Mouse (Mus musculus) hindbrain, postnatal 0 days (tissue): ENCODE measurements at regions not wholly inside any gene's neighbourhood (a gene's known extent, or its start where the extent isn't known, plus 50 kb on each side); places are given as distances from the start of the nearest gene placed in this dataset.
A peak's percentile ranks its signal among the peaks of the same experiment; 100 is the strongest.

ENCODE experiments used
- ATAC-seq: fragments of 200-750 bp; cut with Nextera tagmentation; 2 replicates; pipeline ENCODE4 v1.8.0; 2017; ENCODE audit warnings: mild to moderate bottlenecking, moderate TSS enrichment, moderate library complexity
- DNase-seq: peaks from one replicate; pipeline ENCODE4 v3.0.0-alpha.2; 2015; ENCODE audit warnings: low spot score
- H3K27ac ChIP-seq: fragments of 300-500 bp; sonication (generic); 2 replicates; pipeline ENCODE4 v1.5.1; 2014; ENCODE audit warnings: mild to moderate bottlenecking
- H3K27me3 ChIP-seq: fragments of 300-500 bp; sonication (generic); 2 replicates; pipeline ENCODE4 v1.6.1; 2014; ENCODE audit warnings: low read length, mixed read lengths; ENCODE audit not compliant: insufficient read depth
- H3K36me3 ChIP-seq: fragments of 300-500 bp; sonication (generic); 2 replicates; pipeline ENCODE4 v1.6.1; 2014; ENCODE audit warnings: low read length, mixed read lengths; ENCODE audit not compliant: insufficient read depth
- H3K4me1 ChIP-seq: fragments of 300-500 bp; sonication (generic); 2 replicates; pipeline ENCODE4 v1.6.1; 2014; ENCODE audit warnings: antibody characterized with exemption, low read length, mixed read lengths; ENCODE audit not compliant: insufficient read depth
- H3K4me2 ChIP-seq: fragments of 300-500 bp; sonication (generic); 2 replicates; pipeline ENCODE4 v1.6.1; 2014; ENCODE audit warnings: low read depth, mild to moderate bottlenecking, low read length, moderate library complexity, mixed read lengths
- H3K4me3 ChIP-seq: fragments of 300-500 bp; sonication (generic); 2 replicates; pipeline ENCODE4 v1.5.1; 2014; ENCODE audit warnings: low read length
- H3K9ac ChIP-seq: fragments of 300-500 bp; sonication (generic); replicated peaks from 2 replicates; pipeline ENCODE4 v1.6.1; 2014; ENCODE audit warnings: mild to moderate bottlenecking, low read length, moderate library complexity, mixed read lengths
- H3K9me3 ChIP-seq: fragments of 300-500 bp; sonication (generic); 2 replicates; pipeline ENCODE4 v1.6.1; 2016; ENCODE audit warnings: low read length, mixed read lengths
- CTCF ChIP-seq: IDR thresholded peaks from 2 replicates; pipeline ENCODE4 v1.5.1; 2016; ENCODE audit warnings: antibody characterized with exemption, control low read depth, low read depth
- WGBS: fragments of 180-500 bp; shearing (Covaris S2); extraction: QIAGEN DNeasy Blood & Tissue Kit; methylation state at CpG from one replicate; pipeline ENCODE4 v1.1.7; 2014; 5-methylcytosine and 5-hydroxymethylcytosine counted together

- 82% methylated on average over 1 of the region's 1 CpGs for WGBS
Measured at GRCm38 (mm10) chr15:62807364-62807763, 1037.6 kb downstream of the Gsdmc2 start.

DNA sequence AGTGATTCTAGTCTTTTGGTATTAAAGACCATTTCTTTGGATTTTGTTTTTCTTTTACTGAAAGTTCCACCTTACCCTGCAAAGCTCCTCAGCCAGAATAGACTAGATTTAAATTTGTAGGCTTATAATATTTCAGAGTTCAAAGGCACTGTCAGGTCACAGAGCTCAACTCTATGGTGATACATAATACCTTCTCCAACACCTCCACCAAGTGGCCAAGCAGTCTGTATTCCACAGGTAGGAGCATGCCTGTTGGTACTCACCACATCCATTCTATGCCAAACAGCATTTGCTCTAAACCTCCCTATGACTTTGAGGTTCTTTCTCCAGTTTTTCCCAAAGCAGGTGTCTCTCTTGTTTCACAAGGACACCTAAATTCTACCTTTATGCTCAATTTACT, 1042.2 kb downstream of the Gsdmc2 start:
- H3K4me1 ChIP-seq: no peaks in the 10 kb centered on the region
- H3K27ac ChIP-seq: no peak overlapping the region
- TF ChIP-seq CTCF: no peak
- ATAC-seq: no peak
- H3K27me3 ChIP-seq: no peaks in the 10 kb centered on the region
- no peaks in the 10 kb centered on the region for H3K9me3 ChIP-seq
- H3K4me2 ChIP-seq: no peak overlapping the region
- no peak overlapping the region for H3K9ac ChIP-seq
- DNase-seq: peak; percentile 4
- no peak overlapping the region for H3K4me3 ChIP-seq
- H3K36me3 ChIP-seq: no peaks in the 10 kb centered on the region

More at GRCm38 (mm10) chr15:62807364-62807763, 1037.6 kb downstream of the Gsdmc2 start:
- no peak overlapping the region for H3K4me2 ChIP-seq
- H3K9ac ChIP-seq: no peak overlapping the region
- no peaks in the 10 kb centered on the region for H3K27me3 ChIP-seq
- no peaks in the 10 kb centered on the region for H3K36me3 ChIP-seq
- H3K9me3 ChIP-seq: no peaks in the 10 kb centered on the region
- no peak overlapping the region for H3K27ac ChIP-seq
- ATAC-seq: no peak
- H3K4me3 ChIP-seq: no peak overlapping the region
- no peak for TF ChIP-seq CTCF
- DNase-seq: no peak
- no peaks in the 10 kb centered on the region for H3K4me1 ChIP-seq

- 79% methylated on average over 4 of the region's 4 CpGs for WGBS
- Histone ChIP-seq H3K4me3 (no peak overlapping the region), H3K36me3 (no peaks in the 10 kb centered on the region), H3K4me2 (no peak overlapping the region), H3K4me1 (no peaks in the 10 kb centered on the region), H3K27ac (no peak overlapping the region), H3K9ac (no peak overlapping the region), H3K27me3 (no peaks in the 10 kb centered on the region), H3K9me3 (no peaks in the 10 kb centered on the region)
- no peak for ATAC-seq
- TF ChIP-seq CTCF: no peak
- DNase-seq: no peak
Measured at GRCm38 (mm10) chr15:62798731-62799130, 1046.2 kb downstream of the Gsdmc2 start.

DNA sequence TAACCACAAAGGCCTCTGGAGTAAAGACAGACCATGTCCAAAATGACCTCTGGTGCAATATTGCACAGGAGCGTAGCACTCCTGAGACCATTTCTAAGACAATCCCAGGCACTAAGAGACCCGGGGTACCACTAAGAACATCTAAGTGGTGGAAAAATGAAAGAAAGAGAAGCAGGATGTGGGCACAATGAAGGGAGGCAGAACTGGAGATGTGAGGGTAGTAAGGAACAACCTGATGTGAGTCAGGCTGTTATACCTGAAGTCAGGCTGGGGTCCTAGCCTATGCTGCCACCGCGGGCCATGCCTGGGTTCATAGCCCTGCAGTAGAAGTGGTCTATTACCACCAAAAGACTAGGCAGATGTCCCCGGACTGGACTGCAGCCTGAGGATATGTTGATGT, 1051.4 kb downstream of the Gsdmc2 start:
- H3K36me3 ChIP-seq: no peaks in the 10 kb centered on the region
- ATAC-seq: no peak
- DNase-seq: no peak
- 94% methylated on average over 5 of the region's 5 CpGs for WGBS
- no peak overlapping the region for H3K4me2 ChIP-seq
- H3K4me1 ChIP-seq: no peaks in the 10 kb centered on the region
- no peaks in the 10 kb centered on the region for H3K27me3 ChIP-seq
- TF ChIP-seq CTCF: no peak
- no peaks in the 10 kb centered on the region for H3K9me3 ChIP-seq
- H3K9ac ChIP-seq: no peak overlapping the region
- no peak overlapping the region for H3K4me3 ChIP-seq
- no peak overlapping the region for H3K27ac ChIP-seq

DNA sequence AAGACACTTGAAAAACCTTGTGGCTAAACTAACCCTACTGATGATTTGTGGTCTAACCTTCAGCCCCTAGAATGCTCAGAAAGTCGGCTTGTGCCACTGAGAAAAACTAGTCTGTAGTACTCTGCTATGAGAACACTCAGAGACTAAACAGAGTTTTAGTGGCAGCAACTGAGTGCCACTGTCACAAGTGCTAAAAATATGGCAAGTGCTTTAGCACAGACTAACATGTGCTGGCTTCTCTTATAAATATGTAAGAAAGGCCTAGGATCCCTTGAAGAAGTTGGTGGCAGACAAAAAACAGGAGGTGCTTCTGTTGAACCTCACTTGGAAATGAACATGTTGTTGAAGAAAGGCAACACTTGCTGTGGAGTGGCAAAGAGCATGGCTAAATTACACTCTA, 1052.9 kb downstream of the Gsdmc2 start:
- H3K9me3 ChIP-seq: no peaks in the 10 kb centered on the region
- H3K4me3 ChIP-seq: no peak overlapping the region
- H3K4me1 ChIP-seq: no peaks in the 10 kb centered on the region
- no peak overlapping the region for H3K4me2 ChIP-seq
- 89% methylated on average over 1 of the region's 1 CpGs for WGBS
- H3K27me3 ChIP-seq: no peaks in the 10 kb centered on the region
- no peak for ATAC-seq
- H3K9ac ChIP-seq: no peak overlapping the region
- H3K36me3 ChIP-seq: no peaks in the 10 kb centered on the region
- H3K27ac ChIP-seq: no peak overlapping the region
- no peak for DNase-seq
- no peak for TF ChIP-seq CTCF

DNA sequence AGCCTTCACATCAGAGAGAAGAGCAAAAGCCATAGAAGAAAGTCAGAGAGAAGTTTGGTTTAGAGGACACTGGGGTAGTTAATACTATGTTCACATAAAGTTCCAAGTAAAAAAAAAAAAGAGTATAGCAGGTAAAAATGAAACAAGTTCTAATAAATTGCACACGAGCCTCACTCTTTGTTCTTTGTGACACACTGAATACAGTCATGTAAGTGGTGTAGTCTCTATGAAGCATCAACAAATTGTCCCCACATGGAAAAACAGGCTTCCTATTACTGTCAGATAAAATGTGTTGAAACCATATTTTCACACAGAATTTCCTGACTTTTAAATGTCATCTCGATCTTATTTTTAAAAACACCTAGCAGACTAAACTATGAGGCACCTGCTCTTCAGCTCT, 1057.2 kb downstream of the Gsdmc2 start:
- Histone ChIP-seq H3K4me2 (no peak overlapping the region), H3K36me3 (no peaks in the 10 kb centered on the region), H3K4me3 (no peak overlapping the region), H3K9me3 (no peaks in the 10 kb centered on the region), H3K27ac (no peak overlapping the region), H3K27me3 (no peaks in the 10 kb centered on the region), H3K4me1 (no peaks in the 10 kb centered on the region), H3K9ac (no peak overlapping the region)
- TF ChIP-seq CTCF: no peak
- DNase-seq: no peak
- no peak for ATAC-seq
- WGBS: 89% methylated on average over 2 of the region's 2 CpGs

GRCm38 (mm10) chr15:62786315-62786714, 1058.7 kb downstream of the Gsdmc2 start:
- ATAC-seq (no peak), DNase-seq (no peak)
- Histone ChIP-seq H3K4me2 (no peak overlapping the region), H3K4me1 (no peaks in the 10 kb centered on the region), H3K27ac (no peak overlapping the region), H3K9me3 (no peaks in the 10 kb centered on the region), H3K36me3 (no peaks in the 10 kb centered on the region), H3K27me3 (no peaks in the 10 kb centered on the region), H3K4me3 (no peak overlapping the region), H3K9ac (no peak overlapping the region)
- TF ChIP-seq CTCF: no peak
- 55% methylated on average over 1 of the region's 1 CpGs for WGBS
